Mouse (Mus musculus) heart, embryonic 12.5 days (tissue): Measurements from ENCODE around the gene Gab2. TPM values are rescaled to one million over a fixed set of nuclear protein-coding genes. Genes with fewer than 3 reads are reported as not detected.
"Not testable (repeated sequence)": the region's sequence is repeated elsewhere in the genome, so short reads cannot be mapped to it uniquely, and the experiment has no call there.

Experiments used
- ATAC-seq: fragments of 200-750 bp; cut with Nextera tagmentation; 2 replicates; pipeline ENCODE4 v1.8.0; 2017; ENCODE audit warnings: moderate TSS enrichment, moderate library complexity; ENCODE audit not compliant: insufficient number of reproducible peaks, low FRiP score
- H3K27ac ChIP-seq: fragments of 300-500 bp; sonication (generic); 2 replicates; pipeline ENCODE4 v1.5.1; 2016; ENCODE audit warnings: mild to moderate bottlenecking, moderate library complexity; ENCODE audit not compliant: poor library complexity, severe bottlenecking
- H3K27me3 ChIP-seq: fragments of 300-500 bp; sonication (generic); replicated peaks from 2 replicates; pipeline ENCODE4 v1.6.1; 2016; ENCODE audit warnings: mild to moderate bottlenecking, moderate library complexity
- H3K36me3 ChIP-seq: fragments of 300-500 bp; sonication (generic); 2 replicates; pipeline ENCODE4 v1.6.1; 2016; ENCODE audit warnings: mild to moderate bottlenecking, moderate library complexity
- H3K4me1 ChIP-seq: fragments of 300-500 bp; sonication (generic); replicated peaks from 2 replicates; pipeline ENCODE4 v1.6.1; 2016; ENCODE audit warnings: mild to moderate bottlenecking
- H3K4me2 ChIP-seq: fragments of 300-500 bp; sonication (generic); 2 replicates; pipeline ENCODE4 v1.6.1; 2016; ENCODE audit warnings: mild to moderate bottlenecking, moderate library complexity
- H3K4me3 ChIP-seq: fragments of 300-500 bp; sonication (generic); 2 replicates; pipeline ENCODE4 v1.5.1; 2016; ENCODE audit warnings: mild to moderate bottlenecking
- H3K9ac ChIP-seq: fragments of 300-500 bp; sonication (generic); 2 replicates; pipeline ENCODE4 v1.6.1; 2016; ENCODE audit warnings: mild to moderate bottlenecking, moderate library complexity
- H3K9me3 ChIP-seq: fragments of 300-500 bp; sonication (generic); replicated peaks from 2 replicates; pipeline ENCODE4 v1.6.1; 2016; ENCODE audit warnings: mild to moderate bottlenecking, moderate library complexity
- WGBS: fragments of 180-500 bp; shearing (Covaris S2); methylation state at CpG from one replicate; pipeline ENCODE4 v1.1.7; 2016; 5-methylcytosine and 5-hydroxymethylcytosine counted together
- polyA plus RNA-seq: library from polyadenylated mRNA; unstranded; fragments of >200 nt; fragmentation: Nextera tagmentation; extraction: Ambion mirVana; gene quantifications from 2 replicates; pipeline ENCODE4 v1.2.1, GENCODE M21; 2016

The Gab2 gene
- polyA plus RNA-seq, 1 experiment from 2014 or later = 11.5 TPM

GRCm38 (mm10) chr7:97189116-97189515, 107.7 kb downstream of the Gab2 start:
- WGBS = 30% methylated on average over 1 of the region's 1 CpGs
- Histone ChIP-seq H3K4me1 (peaks cover 10% of the 10 kb centered on the region), H3K27me3 (no peaks in the 10 kb centered on the region), H3K9ac (no peak overlapping the region), H3K4me2 (no peak overlapping the region), H3K36me3 (peaks cover 5% of the 10 kb centered on the region), H3K27ac (peak overlapping the region; percentile 64; the same call in 1 of the 2 replicates), H3K4me3 (no peak overlapping the region), H3K9me3 (no peaks in the 10 kb centered on the region)
- no peak for ATAC-seq

- ATAC-seq = no peak
- Histone ChIP-seq H3K9me3 (no peaks in the 10 kb centered on the region), H3K36me3 (no peaks in the 10 kb centered on the region), H3K4me3 (no peak overlapping the region), H3K9ac (no peak overlapping the region), H3K27me3 (no peaks in the 10 kb centered on the region), H3K4me2 (no peak overlapping the region), H3K27ac (no peak overlapping the region), H3K4me1 (peaks cover 13% of the 10 kb centered on the region)
- 72% methylated on average over 2 of the region's 2 CpGs for WGBS
Observed at GRCm38 (mm10) chr7:97203907-97204306, 122.5 kb downstream of the Gab2 start.

DNA sequence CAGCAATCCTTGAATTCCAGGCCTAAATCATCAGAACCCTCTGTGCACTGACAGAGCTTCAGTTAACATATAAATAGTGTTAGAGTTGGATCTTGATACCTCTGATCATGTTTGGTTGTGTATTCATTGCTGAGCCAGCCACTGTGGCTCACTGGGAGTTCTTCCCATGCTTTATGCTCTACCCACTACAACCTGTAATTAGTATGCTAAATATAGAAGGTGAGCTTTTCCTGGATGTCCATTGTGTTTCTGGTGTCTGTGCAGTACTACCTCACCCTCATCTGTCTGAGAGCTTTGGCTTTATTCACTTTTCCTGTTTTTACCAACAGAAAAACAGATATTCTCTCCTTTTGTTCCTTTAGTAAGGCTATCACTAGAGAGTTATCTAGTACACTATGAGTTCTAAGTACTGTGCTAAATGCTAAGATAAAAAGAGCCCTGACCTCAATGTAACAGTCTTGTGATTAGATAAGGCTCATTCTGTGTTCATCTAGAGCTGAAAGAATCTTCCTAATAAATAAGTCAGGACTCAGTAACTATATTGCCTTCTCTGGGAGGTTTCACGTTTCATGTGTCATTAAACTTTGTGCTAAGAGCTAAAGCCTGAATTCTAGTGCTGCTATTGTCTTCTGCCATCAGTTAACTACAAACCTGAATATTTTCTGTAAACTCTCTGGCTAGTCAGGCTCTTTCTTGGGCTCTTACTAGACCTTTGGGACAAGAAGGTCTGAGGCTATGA, 127.6 kb downstream of the Gab2 start:
- Histone ChIP-seq H3K27ac (peak overlapping the region; percentile 47), H3K4me3 (no peak overlapping the region), H3K36me3 (no peaks in the 10 kb centered on the region), H3K27me3 (no peaks in the 10 kb centered on the region), H3K4me2 (0 out of 2 replicates have a peak overlapping the region, but pooled peaks have one; percentile 7), H3K9me3 (no peaks in the 10 kb centered on the region), H3K4me1 (peaks cover 14% of the 10 kb centered on the region), H3K9ac (no peak overlapping the region)
- no peak for ATAC-seq
- WGBS = 57% methylated on average over 1 of the region's 1 CpGs

GRCm38 (mm10) chr7:97210064-97210685, 128.8 kb downstream of the Gab2 start:
- no peak for ATAC-seq
- no peak overlapping the region for H3K4me3 ChIP-seq
- no peak overlapping the region for H3K4me2 ChIP-seq
- H3K4me1 ChIP-seq = peaks cover 14% of the 10 kb centered on the region
- no peaks in the 10 kb centered on the region for H3K27me3 ChIP-seq
- no peak overlapping the region for H3K9ac ChIP-seq
- H3K27ac ChIP-seq = no peak overlapping the region
- H3K36me3 ChIP-seq = no peaks in the 10 kb centered on the region
- no peaks in the 10 kb centered on the region for H3K9me3 ChIP-seq

DNA sequence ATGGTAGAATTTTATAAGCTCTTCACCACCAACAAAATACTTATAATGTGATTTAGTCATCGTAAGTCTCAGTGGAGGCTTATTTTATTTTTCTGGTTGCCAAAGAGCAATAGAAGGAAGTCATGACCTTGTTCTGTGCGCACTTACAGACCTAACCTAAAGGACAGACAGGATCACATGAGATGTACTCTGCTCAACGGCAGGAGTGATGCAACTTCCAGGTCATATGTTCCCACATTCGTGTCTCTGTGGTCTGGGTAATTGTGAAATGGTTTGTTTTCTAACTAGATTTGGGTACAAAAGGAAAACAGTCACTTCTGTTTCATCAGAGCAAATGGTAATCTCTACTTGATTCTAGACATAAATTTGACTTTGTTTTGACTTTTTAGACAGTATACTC, 129.7 kb downstream of the Gab2 start:
- no peak overlapping the region for H3K4me3 ChIP-seq

DNA sequence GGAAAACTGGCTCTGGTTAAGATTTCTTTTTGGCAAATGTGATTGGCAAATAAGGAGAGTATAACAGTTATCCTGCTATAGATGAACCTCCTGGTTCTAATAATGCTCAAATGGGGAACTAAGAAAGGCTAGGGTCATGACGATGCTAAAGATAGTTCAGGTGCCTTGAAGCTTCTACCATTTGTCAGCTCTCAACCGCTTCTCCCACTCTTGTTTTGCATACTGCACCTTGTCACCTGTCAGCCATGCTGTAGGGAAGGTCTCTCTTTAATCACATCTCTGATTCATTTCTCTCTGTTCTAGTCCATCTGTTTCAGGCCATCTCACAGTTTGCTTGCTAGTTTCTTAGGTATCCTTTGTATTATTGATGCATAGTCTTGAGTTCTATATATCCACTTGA, 142.4 kb downstream of the Gab2 start:
- Histone ChIP-seq H3K36me3 (peaks cover 19% of the 10 kb centered on the region), H3K4me2 (no peak overlapping the region), H3K27me3 (no peaks in the 10 kb centered on the region), H3K27ac (no peak overlapping the region), H3K9me3 (no peaks in the 10 kb centered on the region), H3K9ac (no peak overlapping the region), H3K4me3 (no peak overlapping the region), H3K4me1 (no peaks in the 10 kb centered on the region)
- WGBS = 64% methylated on average over 2 of the region's 2 CpGs
- no peak for ATAC-seq

More for the DNA sequence above, 129.7 kb downstream of the Gab2 start:
- WGBS = 75% methylated on average over 4 of the region's 4 CpGs
- no peak overlapping the region for H3K27ac ChIP-seq
- H3K4me1 ChIP-seq = peaks cover 14% of the 10 kb centered on the region
- no peak for ATAC-seq
- H3K9me3 ChIP-seq = no peaks in the 10 kb centered on the region
- H3K9ac ChIP-seq = no peak overlapping the region
- H3K27me3 ChIP-seq = no peaks in the 10 kb centered on the region
- no peak overlapping the region for H3K4me2 ChIP-seq
- H3K36me3 ChIP-seq = no peaks in the 10 kb centered on the region

DNA sequence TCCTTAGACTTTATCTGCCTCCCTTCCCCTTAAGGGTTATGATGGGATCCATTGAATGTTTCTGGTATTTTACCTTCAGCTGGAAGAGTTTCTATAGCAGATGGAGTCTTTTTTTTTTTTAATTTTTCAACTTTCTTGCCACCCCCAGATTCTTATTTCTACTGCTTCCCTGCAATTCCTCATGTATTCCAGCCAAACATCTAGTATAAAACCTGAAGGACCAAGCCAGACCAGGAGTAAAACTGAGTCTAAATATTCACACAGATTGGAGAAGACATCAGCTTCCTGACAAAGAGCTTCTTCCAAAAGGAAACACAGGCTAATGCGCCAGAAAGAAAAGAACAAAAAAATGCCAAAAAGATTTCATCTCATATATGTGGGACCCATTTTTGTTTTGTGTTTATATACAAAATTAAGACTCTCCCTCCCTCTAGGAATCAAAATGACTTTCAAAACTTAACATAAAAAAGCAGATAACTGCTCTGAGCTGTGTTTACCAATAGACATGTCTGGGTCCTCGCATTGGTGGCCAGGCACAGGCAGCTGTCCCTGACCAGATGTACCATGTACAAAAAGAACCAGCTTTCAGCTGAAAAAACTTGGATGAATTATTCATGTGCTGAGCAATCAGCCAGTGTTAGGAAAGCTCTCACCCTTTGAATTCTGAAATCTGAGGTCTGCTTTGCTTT, 164.0 kb downstream of the Gab2 start:
- no peak for ATAC-seq
- 86% methylated on average over 2 of the region's 2 CpGs for WGBS
- Histone ChIP-seq H3K27ac (no peak overlapping the region), H3K9me3 (no peaks in the 10 kb centered on the region), H3K4me3 (no peak overlapping the region), H3K9ac (no peak overlapping the region), H3K4me1 (peaks cover 9% of the 10 kb centered on the region), H3K36me3 (no peaks in the 10 kb centered on the region), H3K4me2 (no peak overlapping the region), H3K27me3 (no peaks in the 10 kb centered on the region)

DNA sequence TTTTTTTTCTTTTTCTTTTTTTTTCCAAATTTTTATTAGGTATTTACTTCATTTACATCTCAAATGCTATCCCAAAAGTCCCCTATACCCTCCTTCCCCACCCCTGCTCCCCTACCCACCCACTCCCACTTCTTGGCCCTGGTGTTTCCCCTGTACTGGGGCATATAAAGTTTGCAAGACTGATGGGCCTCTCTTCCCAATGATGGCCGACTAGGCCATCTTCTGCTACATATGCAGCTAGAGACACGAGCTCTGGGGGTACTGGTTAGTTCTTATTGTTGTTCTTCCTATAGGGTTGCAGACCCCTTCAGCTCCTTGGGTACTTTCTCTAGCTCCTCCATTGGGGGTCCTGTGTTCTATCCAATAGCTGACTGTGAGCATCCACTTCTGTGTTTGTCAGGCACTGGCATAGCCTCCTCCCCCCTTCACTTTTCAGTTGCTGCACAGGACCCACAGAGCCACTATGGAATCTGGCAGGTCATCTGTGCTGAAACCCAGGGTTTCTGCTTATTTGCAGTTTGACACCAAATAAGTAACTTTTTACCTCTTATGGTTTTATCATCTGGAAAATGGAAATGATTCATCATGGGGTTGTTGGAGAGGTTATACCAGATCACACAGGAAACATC, 164.7 kb downstream of the Gab2 start:
- H3K4me1 ChIP-seq, H3K27me3 ChIP-seq, H3K4me2 ChIP-seq, H3K27ac ChIP-seq, H3K9me3 ChIP-seq, ATAC-seq, H3K36me3 ChIP-seq, H3K9ac ChIP-seq, H3K4me3 ChIP-seq: not testable (repeated sequence)
- 74% methylated on average over 2 of the region's 2 CpGs for WGBS

DNA sequence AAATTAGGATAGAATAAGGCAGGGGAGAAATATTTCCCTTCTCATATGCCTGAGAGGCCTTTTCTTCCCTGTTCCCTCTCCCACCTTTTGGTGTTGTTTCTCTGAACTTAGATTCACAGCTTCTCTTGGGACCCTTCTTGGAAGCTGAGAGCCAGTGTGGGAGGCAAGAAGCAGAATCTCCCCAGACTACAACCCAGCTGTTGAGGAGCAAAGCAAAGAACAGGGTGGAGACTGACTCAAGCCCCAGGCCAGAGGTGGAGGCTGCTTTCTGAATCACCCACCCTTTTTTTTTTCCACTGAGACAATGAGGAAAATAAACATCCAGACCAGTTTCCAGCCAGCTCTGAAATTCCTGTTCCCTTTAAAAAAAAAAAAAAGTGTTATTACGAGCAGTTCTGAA, 166.3 kb downstream of the Gab2 start:
- WGBS = 61% methylated on average over 1 of the region's 1 CpGs
- H3K36me3 ChIP-seq = no peaks in the 10 kb centered on the region
- H3K27ac ChIP-seq = peak overlapping the region; percentile 34
- H3K9me3 ChIP-seq = no peaks in the 10 kb centered on the region
- H3K4me3 ChIP-seq = no peak overlapping the region
- peak; percentile 74 for ATAC-seq
- no peak overlapping the region for H3K4me2 ChIP-seq
- H3K9ac ChIP-seq = no peak overlapping the region
- H3K27me3 ChIP-seq = no peaks in the 10 kb centered on the region
- peaks cover 9% of the 10 kb centered on the region for H3K4me1 ChIP-seq

- WGBS = 67% methylated on average over 5 of the region's 5 CpGs
- no peak overlapping the region for H3K27ac ChIP-seq
Observed at GRCm38 (mm10) chr7:97248136-97248535, 166.8 kb downstream of the Gab2 start.

DNA sequence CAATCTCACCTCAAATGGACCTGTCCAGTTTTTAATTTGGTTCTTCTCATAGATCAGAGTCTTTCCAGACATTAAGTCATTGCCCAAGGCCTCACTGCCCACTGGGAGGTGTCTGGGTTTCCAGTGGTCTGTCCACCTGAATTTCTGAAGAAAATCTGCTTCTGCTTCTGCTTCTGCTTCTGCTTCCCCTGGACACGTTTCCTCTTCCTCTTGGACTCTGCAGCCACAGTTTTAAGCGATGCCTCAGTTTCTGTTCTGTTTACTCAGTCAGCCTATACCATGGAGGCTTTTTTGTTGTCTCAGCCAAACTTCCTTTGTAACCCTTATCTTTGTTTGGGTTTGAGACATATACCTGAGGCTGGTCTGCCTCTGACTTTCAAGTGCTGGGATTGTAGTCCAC, 170.3 kb downstream of the Gab2 start:
- Histone ChIP-seq H3K27me3 (no peaks in the 10 kb centered on the region), H3K4me2 (no peak overlapping the region), H3K9ac (no peak overlapping the region), H3K4me1 (peaks cover 7% of the 10 kb centered on the region), H3K9me3 (no peaks in the 10 kb centered on the region), H3K36me3 (no peaks in the 10 kb centered on the region), H3K27ac (no peak overlapping the region), H3K4me3 (no peak overlapping the region)
- WGBS = 58% methylated on average over 2 of the region's 2 CpGs
- no peak for ATAC-seq

More at GRCm38 (mm10) chr7:97248136-97248535, 166.8 kb downstream of the Gab2 start:
- Histone ChIP-seq H3K27me3 (no peaks in the 10 kb centered on the region), H3K4me1 (peaks cover 9% of the 10 kb centered on the region), H3K9me3 (no peaks in the 10 kb centered on the region), H3K9ac (no peak overlapping the region), H3K4me3 (no peak overlapping the region), H3K4me2 (no peak overlapping the region), H3K36me3 (no peaks in the 10 kb centered on the region)
- peak; percentile 59 for ATAC-seq
